Mouse (Mus musculus) C2C12 (cell line): ENCODE measurements around the gene Ccdc134. TPM values are rescaled to one million over a fixed set of nuclear protein-coding genes. Genes with fewer than 3 reads are reported as not detected.

Experiments
- H3K27me3 ChIP-seq: one replicate; pipeline ENCODE4 v1.6.1; 2011; ENCODE audit not compliant: control insufficient read depth, insufficient read depth, insufficient read length
- H3K36me3 ChIP-seq: one replicate; pipeline ENCODE4 v1.6.1; 2011; ENCODE audit not compliant: control insufficient read depth, insufficient read depth
- H3K4me3 ChIP-seq: one replicate; pipeline ENCODE4 v1.5.1; 2011; ENCODE audit warnings: mild to moderate bottlenecking, control low read depth; ENCODE audit not compliant: poor library complexity, insufficient read depth, severe bottlenecking
- H3K79me2 ChIP-seq: one replicate; pipeline ENCODE4 v1.6.1; 2011; ENCODE audit not compliant: control insufficient read depth, insufficient read depth
- H3K79me3 ChIP-seq: one replicate; pipeline ENCODE4 v1.6.1; 2011; ENCODE audit warnings: low read depth, control low read depth
- H3ac ChIP-seq: one replicate; pipeline ENCODE3; 2011; ENCODE audit warnings: low read depth; ENCODE audit not compliant: control insufficient read depth, insufficient read length
- CEBPB ChIP-seq: IDR thresholded peaks from one replicate; pipeline ENCODE4 v1.6.1; 2011; ENCODE audit warnings: low read depth, mild to moderate bottlenecking, control low read depth, moderate library complexity
- CTCF ChIP-seq: IDR thresholded peaks from one replicate; pipeline ENCODE4 v1.5.1; 2011; ENCODE audit not compliant: control insufficient read depth, insufficient read depth, insufficient read length
- FOSL1 ChIP-seq: IDR thresholded peaks from one replicate; pipeline ENCODE4 v1.8.0; 2011; ENCODE audit warnings: mild to moderate bottlenecking, low read length; ENCODE audit not compliant: poor library complexity, insufficient read depth, severe bottlenecking
- MAX ChIP-seq: IDR thresholded peaks from one replicate; pipeline ENCODE4 v1.6.1; 2011; ENCODE audit warnings: mild to moderate bottlenecking, control low read depth
- MYOD1 ChIP-seq: IDR thresholded peaks from one replicate; pipeline ENCODE4 v1.6.1; 2011; ENCODE audit warnings: low read depth; ENCODE audit not compliant: control insufficient read depth, insufficient read length
- MYOG ChIP-seq: IDR thresholded peaks from one replicate; pipeline ENCODE4 v1.6.1; 2011; ENCODE audit not compliant: control insufficient read depth, insufficient read length; ENCODE audit errors: extremely low read depth
- USF1 ChIP-seq: IDR thresholded peaks from one replicate; pipeline ENCODE4 v1.6.1; 2011; ENCODE audit warnings: low read depth, mild to moderate bottlenecking, control low read depth, moderate library complexity
- polyA plus RNA-seq: library from polyadenylated mRNA; unstranded; fragments of >200 nt; fragmentation: generic; extraction: Trizol; gene quantifications from one replicate; pipeline ENCODE4 v1.2.1, GENCODE M21; 2012; ENCODE audit warnings: missing spikeins

The Ccdc134 gene
- polyA plus RNA-seq, 1 experiment = 20.2 TPM

DNA sequence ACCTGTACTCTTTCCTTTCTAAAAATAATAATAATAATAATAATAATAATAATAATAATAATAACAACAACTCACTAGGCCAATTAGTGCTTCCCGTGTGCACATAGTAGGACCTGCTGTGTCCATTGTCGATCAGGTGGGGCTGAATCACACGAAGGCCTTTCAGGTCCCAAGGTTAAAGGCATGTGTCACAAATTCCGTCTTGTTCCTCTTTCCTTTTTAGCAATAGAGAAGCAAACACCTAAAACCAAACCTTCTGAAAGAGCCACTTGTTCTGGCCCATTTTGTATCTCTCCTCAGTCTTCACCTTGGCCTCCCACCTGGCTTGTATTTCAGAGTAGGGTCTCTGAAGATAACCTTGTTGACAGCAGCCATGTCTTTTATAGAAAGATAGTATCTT is 23.5 kb downstream of the Ccdc134 start:
- Histone ChIP-seq H3K79me2 (peaks cover 91% of the 10 kb centered on the region), H3K27me3 (no peaks in the 10 kb centered on the region), H3K36me3 (peaks cover 28% of the 10 kb centered on the region), H3ac (no peak overlapping the region), H3K4me3 (no peak overlapping the region), H3K79me3 (peaks cover 83% of the 10 kb centered on the region)
- no peak for TF ChIP-seq FOSL1
- TF ChIP-seq MYOD1 = no peak
- no peak for TF ChIP-seq CTCF
- TF ChIP-seq USF1 = no peak
- no peak for TF ChIP-seq CEBPB
- no peak for TF ChIP-seq MYOG
- no peak for TF ChIP-seq MAX

GRCm38 (mm10) chr15:82152022-82152421 is 24.3 kb downstream of the Ccdc134 start:
- Histone ChIP-seq H3K79me3 (peaks cover 92% of the 10 kb centered on the region), H3K27me3 (no peaks in the 10 kb centered on the region), H3K36me3 (peaks cover 28% of the 10 kb centered on the region), H3K4me3 (no peak overlapping the region), H3K79me2 (peaks cover 100% of the 10 kb centered on the region), H3ac (no peak overlapping the region)
- no peak for TF ChIP-seq MAX
- no peak for TF ChIP-seq USF1
- no peak for TF ChIP-seq FOSL1
- no peak for TF ChIP-seq MYOD1
- TF ChIP-seq CTCF = no peak
- no peak for TF ChIP-seq MYOG
- TF ChIP-seq CEBPB = no peak

DNA sequence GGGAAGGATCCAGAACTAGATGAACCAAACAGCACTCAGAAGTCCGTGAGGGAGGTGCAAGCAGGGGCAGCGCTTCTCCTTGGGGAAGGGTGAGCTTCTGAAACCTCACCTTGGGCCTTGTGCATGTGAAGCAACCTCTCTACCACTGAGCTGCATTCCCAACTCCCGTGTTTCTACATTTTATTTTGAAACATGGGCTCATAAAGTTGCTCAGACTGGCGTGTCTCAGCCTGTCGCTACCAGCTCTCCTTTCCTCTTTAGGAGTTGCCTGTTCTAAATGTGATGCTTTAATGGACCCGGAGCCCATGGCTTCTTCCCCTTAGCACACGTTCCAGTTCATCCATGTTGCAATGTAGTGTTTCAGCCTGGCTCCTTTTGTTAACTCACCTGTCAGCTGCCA is 24.7 kb downstream of the Ccdc134 start:
- Histone ChIP-seq H3K79me3 (peaks cover 96% of the 10 kb centered on the region), H3K4me3 (no peak overlapping the region), H3K79me2 (peaks cover 100% of the 10 kb centered on the region), H3K27me3 (no peaks in the 10 kb centered on the region), H3K36me3 (peaks cover 28% of the 10 kb centered on the region), H3ac (no peak overlapping the region)
- no peak for TF ChIP-seq MYOG

- Histone ChIP-seq H3ac (no peak overlapping the region), H3K4me3 (no peak overlapping the region), H3K79me2 (peaks cover 100% of the 10 kb centered on the region), H3K79me3 (peaks cover 100% of the 10 kb centered on the region), H3K27me3 (no peaks in the 10 kb centered on the region), H3K36me3 (peaks cover 22% of the 10 kb centered on the region)
- TF ChIP-seq USF1 = no peak
- no peak for TF ChIP-seq FOSL1
- TF ChIP-seq MYOD1 = no peak
- TF ChIP-seq CEBPB = no peak
- TF ChIP-seq CTCF = no peak
- TF ChIP-seq MAX = no peak
- no peak for TF ChIP-seq MYOG
Observed at GRCm38 (mm10) chr15:82156298-82156697, 28.6 kb downstream of the Ccdc134 start.

DNA sequence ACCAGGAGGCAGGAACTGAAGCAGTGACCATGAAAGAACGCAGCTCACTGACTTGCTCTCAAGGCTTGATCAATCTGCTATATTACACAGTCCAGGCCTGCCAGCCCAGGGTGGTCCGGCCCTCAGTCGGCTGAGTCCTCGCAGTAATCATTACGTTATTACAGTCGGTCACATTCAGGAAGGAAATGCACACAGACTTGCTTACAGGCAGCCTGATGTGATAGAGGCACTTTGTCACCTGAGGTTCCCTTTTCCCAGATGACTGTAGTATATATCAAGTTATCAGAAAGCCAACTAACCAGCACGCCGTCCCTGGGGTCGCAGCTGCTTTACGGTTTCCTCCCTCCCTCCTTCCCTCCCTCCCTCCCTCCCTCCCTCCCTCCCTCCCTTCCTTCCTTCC is 29.2 kb downstream of the Ccdc134 start:
- no peak overlapping the region for H3K4me3 ChIP-seq
- H3K79me3 ChIP-seq = peaks cover 100% of the 10 kb centered on the region
- H3K79me2 ChIP-seq = peaks cover 100% of the 10 kb centered on the region
- no peaks in the 10 kb centered on the region for H3K27me3 ChIP-seq
- TF ChIP-seq MAX (no peak), CEBPB (no peak), MYOD1 (no peak), MYOG (no peak), FOSL1 (no peak), CTCF (no peak), USF1 (no peak)
- no peak overlapping the region for H3ac ChIP-seq
- peaks cover 21% of the 10 kb centered on the region for H3K36me3 ChIP-seq

GRCm38 (mm10) chr15:82158243-82159035 is 30.7 kb downstream of the Ccdc134 start:
- H3K4me3 ChIP-seq = no peak overlapping the region
- H3ac ChIP-seq = no peak overlapping the region
- H3K79me2 ChIP-seq = peaks cover 100% of the 10 kb centered on the region
- peaks cover 99% of the 10 kb centered on the region for H3K79me3 ChIP-seq
- no peaks in the 10 kb centered on the region for H3K27me3 ChIP-seq
- TF ChIP-seq CEBPB = no peak
- TF ChIP-seq USF1 = no peak
- no peak for TF ChIP-seq FOSL1
- TF ChIP-seq MYOD1 = no peak
- TF ChIP-seq MYOG = no peak
- no peak for TF ChIP-seq MAX
- no peak for TF ChIP-seq CTCF
- H3K36me3 ChIP-seq = peaks cover 16% of the 10 kb centered on the region
